Mouse (Mus musculus) cerebellum, adult 2 months (tissue): ENCODE results near the gene Prdm11.

Experiments used
- CTCF ChIP-seq: fragments of 200-500 bp; IDR thresholded peaks from 2 replicates; pipeline ENCODE4 v1.5.1; 2011; ENCODE audit warnings: low read depth, mild to moderate bottlenecking, control low read depth, low read length, moderate library complexity, borderline replicate concordance; ENCODE audit not compliant: insufficient read depth
- POLR2A ChIP-seq: fragments of 200-500 bp; IDR thresholded peaks from 2 replicates; pipeline ENCODE4 v1.6.1; 2011; ENCODE audit warnings: low read length, control low read depth, borderline replicate concordance; ENCODE audit not compliant: insufficient read depth

DNA sequence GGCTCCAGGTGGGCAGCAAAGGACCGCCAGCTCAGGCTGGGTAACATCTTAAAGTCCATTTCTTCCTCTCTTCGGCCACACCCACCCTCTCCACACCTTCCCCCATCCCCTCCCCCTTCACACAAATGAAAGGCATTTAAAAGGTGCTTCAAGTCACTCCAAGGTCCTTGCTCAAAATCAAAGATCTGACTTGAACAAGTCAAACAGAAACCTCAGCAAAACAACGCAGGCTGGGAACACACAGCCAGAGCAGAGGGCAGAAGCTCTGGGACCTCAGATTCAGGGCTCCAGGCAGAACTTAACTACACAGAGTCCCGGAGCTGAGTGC is 78.2 kb downstream of the Prdm11 start:
- TF ChIP-seq CTCF (no peak), POLR2A (no peak)
